Mouse (Mus musculus): Measurements from ENCODE around the gene Sars.

DNA sequence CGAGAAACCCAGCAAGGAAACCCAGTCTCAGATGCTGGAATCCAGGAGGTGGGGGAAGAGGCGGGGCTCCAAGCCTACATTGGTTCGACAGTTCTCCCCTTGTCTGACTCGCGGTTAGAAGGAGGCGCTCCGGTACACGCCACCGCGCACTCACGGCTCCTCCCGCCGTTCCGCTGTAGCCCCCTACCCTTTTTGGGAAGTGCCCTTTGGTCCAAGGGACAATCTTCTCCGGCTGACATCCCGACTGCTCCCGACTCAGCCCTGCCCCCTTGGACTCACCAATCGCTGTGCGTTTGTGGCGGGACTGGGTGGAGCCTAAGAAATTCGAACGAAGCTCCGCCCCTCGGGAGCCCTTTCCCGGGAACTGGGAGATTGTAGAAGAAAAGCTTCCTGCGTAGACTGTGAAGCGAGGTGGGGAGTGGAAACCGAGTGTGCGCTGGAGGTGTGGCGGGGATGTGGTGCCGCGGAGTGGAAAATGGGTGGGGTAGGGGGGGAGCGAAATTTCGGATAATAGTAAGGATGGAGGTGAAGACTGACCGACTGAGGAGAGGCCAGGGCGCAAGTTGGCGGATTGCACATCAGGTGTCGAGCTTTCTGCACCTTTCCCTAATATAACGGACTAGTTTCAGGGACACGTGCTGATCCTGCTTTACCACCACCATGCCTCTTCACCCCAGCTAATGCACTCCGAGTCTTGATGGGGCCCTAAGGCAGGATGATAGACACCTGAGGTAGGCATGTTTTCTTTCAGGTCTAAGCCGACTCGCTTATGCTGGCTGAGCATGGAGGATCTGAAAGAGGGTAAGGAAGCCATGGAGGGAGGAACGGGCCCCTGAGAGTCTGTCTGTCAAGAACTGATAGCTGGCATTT lies 61.3 kb downstream of the Sars start, which contains the start of gene Psrc1:
- no peak for TF ChIP-seq CTCF (IDR thresholded peaks at IDR 0.05)
- TF ChIP-seq POLR2A (IDR thresholded peaks at IDR 0.05; ENCODE audit: insufficient read depth, low read depth, low read length): no peak
- no peak for TF ChIP-seq EP300 (IDR thresholded peaks at IDR 0.05; ENCODE audit: insufficient read depth, low read depth, low read length)
